Mouse (Mus musculus) ES-E14 (cell line): ENCODE measurements at regions not wholly inside any gene's neighbourhood (a gene's known extent, or its start where the extent isn't known, plus 50 kb on each side); places are given as distances from the start of the nearest gene placed in this dataset.

Experiments used
- CHD2 ChIP-seq: IDR thresholded peaks from 2 replicates; pipeline ENCODE4 v1.6.1; 2014; ENCODE audit warnings: mild to moderate bottlenecking, low read depth, low read length, inconsistent platforms
- HCFC1 ChIP-seq: IDR thresholded peaks from 2 replicates; pipeline ENCODE4 v1.6.1; 2012; ENCODE audit warnings: low read length, inconsistent platforms, borderline replicate concordance; ENCODE audit not compliant: insufficient read depth
- ZNF384 ChIP-seq: IDR thresholded peaks from 2 replicates; pipeline ENCODE4 v1.6.1; 2012; ENCODE audit warnings: low read depth, low read length, inconsistent platforms

- no peak for TF ChIP-seq ZNF384
- TF ChIP-seq CHD2 = no peak
- no peak for TF ChIP-seq HCFC1
Observed at GRCm38 (mm10) chr14:105429664-105430257, 171.4 kb downstream of the Ndfip2 start.
